Mouse (Mus musculus) stomach, embryonic 14.5 days (tissue): ENCODE measurements around the gene Tnfrsf12a. TPM values are rescaled to one million over a fixed set of nuclear protein-coding genes. Genes with fewer than 3 reads are reported as not detected.

Source experiments
- ATAC-seq: fragments of 200-750 bp; cut with Nextera tagmentation; 2 replicates; pipeline ENCODE4 v1.8.0; 2017; ENCODE audit warnings: low read depth, moderate TSS enrichment; ENCODE audit not compliant: insufficient number of reproducible peaks, insufficient read depth, low FRiP score
- H3K27ac ChIP-seq: fragments of 300-500 bp; sonication (generic); 2 replicates; pipeline ENCODE4 v1.5.1; 2014; ENCODE audit warnings: mild to moderate bottlenecking, low read length, moderate library complexity, mixed read lengths
- H3K27me3 ChIP-seq: fragments of 300-500 bp; sonication (generic); 2 replicates; pipeline ENCODE4 v1.6.1; 2014; ENCODE audit warnings: low read length, control low read depth, mixed read lengths; ENCODE audit not compliant: control insufficient read depth, insufficient read depth
- H3K36me3 ChIP-seq: fragments of 300-500 bp; sonication (generic); 2 replicates; pipeline ENCODE4 v1.6.1; 2014; ENCODE audit warnings: mild to moderate bottlenecking, control low read depth, low read length, moderate library complexity, mixed read lengths; ENCODE audit not compliant: control insufficient read depth, insufficient read depth
- H3K4me1 ChIP-seq: fragments of 300-500 bp; sonication (generic); 2 replicates; pipeline ENCODE4 v1.6.1; 2014; ENCODE audit warnings: low read length, control low read depth, mixed read lengths; ENCODE audit not compliant: control insufficient read depth, insufficient read depth
- H3K4me2 ChIP-seq: fragments of 300-500 bp; sonication (generic); replicated peaks from 2 replicates; pipeline ENCODE4 v1.6.1; 2014; ENCODE audit warnings: low read depth, low read length, control low read depth
- H3K4me3 ChIP-seq: fragments of 300-500 bp; sonication (generic); 2 replicates; pipeline ENCODE4 v1.5.1; 2014; ENCODE audit warnings: low read depth, low read length, control low read depth
- H3K9ac ChIP-seq: fragments of 300-500 bp; sonication (generic); replicated peaks from 2 replicates; pipeline ENCODE4 v1.6.1; 2014; ENCODE audit warnings: low read depth, mild to moderate bottlenecking, control low read depth, low read length, moderate library complexity, mixed read lengths
- H3K9me3 ChIP-seq: fragments of 300-500 bp; sonication (generic); 2 replicates; pipeline ENCODE4 v1.6.1; 2016; ENCODE audit warnings: low read depth, low read length, control low read depth; ENCODE audit not compliant: control insufficient read depth
- WGBS: fragments of 180-500 bp; shearing (Covaris S2); extraction: QIAGEN DNeasy Blood & Tissue Kit; methylation state at CpG from one replicate; pipeline ENCODE4 v1.1.7; 2014; 5-methylcytosine and 5-hydroxymethylcytosine counted together
- polyA plus RNA-seq: library from polyadenylated mRNA; unstranded; fragments of >200 nt; fragmentation: Nextera tagmentation; extraction: Ambion mirVana; gene quantifications from 2 replicates; pipeline ENCODE4 v1.2.1, GENCODE M21; 2014

The Tnfrsf12a gene
- polyA plus RNA-seq, 1 experiment from 2014 or later: 18.0 TPM

DNA sequence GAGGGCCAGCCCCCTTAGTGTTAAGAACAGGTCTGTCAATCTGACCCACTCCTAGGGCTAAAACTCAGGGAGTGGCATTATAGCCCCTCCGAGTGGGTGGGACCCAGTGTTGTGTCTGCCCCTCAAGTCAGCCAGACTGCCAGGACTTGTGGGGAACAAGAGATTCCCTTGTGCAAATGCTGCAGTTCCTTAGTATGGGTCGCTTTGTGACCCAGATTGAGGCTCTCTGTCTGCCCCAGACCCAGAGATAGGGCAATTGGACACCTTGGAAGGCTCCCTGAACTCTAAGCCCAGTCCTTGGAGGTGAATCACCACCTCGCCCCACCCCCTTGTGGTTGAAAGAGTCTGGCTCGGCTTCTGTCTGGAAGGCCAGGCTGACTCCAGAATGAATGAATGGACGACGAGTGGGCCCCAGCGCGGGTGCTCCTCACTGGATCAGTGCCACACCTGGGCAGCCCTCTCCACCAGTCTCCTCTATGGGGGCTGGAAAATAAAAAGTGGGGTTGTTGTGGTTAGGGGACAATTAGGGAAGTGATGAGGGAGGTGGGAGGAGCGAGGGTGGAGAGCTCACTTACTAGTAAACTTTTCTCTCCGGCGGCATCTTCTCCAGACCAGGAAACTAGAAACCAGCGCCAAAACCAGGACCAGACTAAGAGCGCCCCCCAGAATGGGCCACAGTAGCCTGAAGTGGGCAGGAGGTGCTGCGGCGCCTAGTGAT is 1.5 kb downstream of the Tnfrsf12a start:
- peak overlapping the region; percentile 89 for H3K4me2 ChIP-seq
- H3K27ac ChIP-seq: no peak overlapping the region
- peak overlapping the region; percentile 43 for H3K4me3 ChIP-seq
- 14% methylated on average over 14 of the region's 15 CpGs for WGBS
- H3K4me1 ChIP-seq: peaks cover 29% of the 10 kb centered on the region; the same call in 1 of the 2 replicates
- no peak for ATAC-seq
- 0 out of 2 replicates have a peak overlapping the region, but pooled peaks have one; percentile 2 for H3K9ac ChIP-seq
- no peaks in the 10 kb centered on the region for H3K9me3 ChIP-seq
- H3K36me3 ChIP-seq: no peaks in the 10 kb centered on the region
- H3K27me3 ChIP-seq: peaks cover 15% of the 10 kb centered on the region

DNA sequence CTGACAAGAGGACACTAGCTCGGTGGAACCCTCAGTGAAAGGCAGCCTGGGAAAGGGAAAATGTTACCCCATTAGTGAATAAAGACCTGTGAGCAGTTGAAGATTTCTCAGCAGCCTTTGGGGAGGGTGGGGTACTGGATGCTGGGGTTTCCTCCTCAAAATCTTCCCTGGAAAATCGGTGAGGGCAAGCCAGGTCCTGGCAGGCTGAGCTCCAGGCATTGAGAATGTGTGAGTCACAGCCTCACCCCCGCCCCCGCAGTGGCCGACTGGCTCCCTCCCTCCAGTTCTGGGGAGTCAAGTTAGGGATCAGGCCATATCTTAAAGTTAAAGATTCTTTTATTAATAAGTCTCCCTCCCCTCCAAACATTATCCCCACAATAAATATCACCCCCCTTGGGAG is 2.1 kb downstream of the Tnfrsf12a start:
- H3K4me1 ChIP-seq: peaks cover 29% of the 10 kb centered on the region; the same call in 1 of the 2 replicates
- no peaks in the 10 kb centered on the region for H3K9me3 ChIP-seq
- H3K27ac ChIP-seq: peak overlapping the region; percentile 35; the same call in 1 of the 2 replicates
- no peak overlapping the region for H3K9ac ChIP-seq
- ATAC-seq: no peak
- H3K36me3 ChIP-seq: peaks cover 2% of the 10 kb centered on the region; the same call in 1 of the 2 replicates
- WGBS: 32% methylated on average over 5 of the region's 5 CpGs
- peak overlapping the region; percentile 72 for H3K4me2 ChIP-seq
- H3K4me3 ChIP-seq: no peak overlapping the region; the same call in 1 of the 2 replicates
- peaks cover 13% of the 10 kb centered on the region for H3K27me3 ChIP-seq

DNA sequence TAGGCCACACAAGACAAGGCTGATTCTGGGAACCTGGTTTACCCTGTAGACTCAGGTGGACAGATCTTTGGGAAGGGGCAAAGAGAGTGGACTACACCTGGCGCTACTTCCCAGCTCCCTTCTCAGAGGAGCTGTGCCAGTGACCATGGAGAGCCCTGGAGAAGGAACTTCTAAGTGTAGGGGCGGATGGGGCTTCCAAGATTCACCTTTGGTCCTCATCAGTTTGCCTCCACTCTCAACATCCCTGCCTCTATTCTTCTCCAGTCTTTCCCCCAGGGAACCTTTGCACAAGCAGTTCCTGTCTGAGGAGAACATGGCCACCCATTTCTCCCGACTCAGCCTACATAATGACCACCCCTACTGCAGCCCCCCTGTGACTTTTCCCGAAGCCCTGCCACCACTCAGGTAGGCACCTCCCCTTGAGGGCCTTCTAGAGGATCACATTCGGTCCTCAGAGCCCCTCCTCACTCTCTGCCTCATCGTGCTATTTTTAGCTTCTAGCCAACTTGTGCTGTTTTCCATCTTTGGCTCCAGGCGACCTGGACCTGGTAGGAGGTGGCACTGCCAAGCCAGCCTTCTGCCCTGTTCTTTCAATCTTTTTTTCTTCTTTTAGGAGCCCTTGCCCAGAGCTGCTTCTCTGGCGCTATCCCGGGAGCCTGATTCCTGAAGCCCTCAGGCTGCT is 2.9 kb downstream of the Tnfrsf12a start:
- H3K9ac ChIP-seq: no peak overlapping the region; the same call in 1 of the 2 replicates
- H3K4me2 ChIP-seq: peak overlapping the region; percentile 72
- no peak for ATAC-seq
- H3K4me3 ChIP-seq: peak overlapping the region; percentile 54
- peak overlapping the region; percentile 35; the same call in 1 of the 2 replicates for H3K27ac ChIP-seq
- H3K9me3 ChIP-seq: no peaks in the 10 kb centered on the region
- peaks cover 9% of the 10 kb centered on the region; the same call in 1 of the 2 replicates for H3K36me3 ChIP-seq
- peaks cover 8% of the 10 kb centered on the region; the same call in 1 of the 2 replicates for H3K27me3 ChIP-seq
- H3K4me1 ChIP-seq: peaks cover 29% of the 10 kb centered on the region; the same call in 1 of the 2 replicates
- WGBS: 28% methylated on average over 9 of the region's 9 CpGs

DNA sequence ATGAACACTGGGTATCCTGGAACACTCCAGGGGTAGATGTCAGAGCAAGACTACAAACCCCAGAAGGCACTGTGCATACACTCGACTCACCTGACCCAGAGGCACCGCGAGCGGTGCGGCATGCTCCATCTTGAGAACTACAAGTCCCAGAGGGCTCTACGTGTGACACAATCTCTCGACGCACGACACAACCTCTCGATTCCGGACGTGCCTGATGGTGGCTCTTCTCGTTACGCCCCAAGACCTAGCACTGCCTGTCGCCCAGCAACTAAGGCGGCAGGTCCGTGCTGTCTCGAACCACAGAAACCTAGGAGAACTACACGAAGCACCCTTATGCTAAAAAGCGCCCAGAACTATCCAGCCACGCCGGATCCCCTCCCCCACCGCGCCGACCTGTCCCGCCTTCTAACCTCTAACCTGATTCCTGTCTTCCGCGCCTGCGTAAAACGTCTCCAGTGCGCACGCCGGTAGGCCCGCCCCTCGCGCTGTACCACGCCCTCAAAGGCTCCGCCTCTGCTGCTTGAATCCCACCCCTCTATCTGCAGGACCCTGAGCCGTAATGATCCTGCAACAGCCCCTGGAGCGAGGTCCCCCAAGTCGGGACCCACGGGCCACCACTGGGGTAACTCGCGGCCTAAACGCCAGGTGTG is 3.7 kb downstream of the Tnfrsf12a start, which contains the start of the genes Hcfc1r1 and Thoc6:
Hcfc1r1 (plus strand) TSS at position 173 of the 650 bp plus-strand sequence.
Thoc6 (minus strand) TSS at position 459 of the 650 bp plus-strand sequence.
- peak within 1 kb of the TSS; percentile 72 for H3K4me2 ChIP-seq
- 0% methylated on average over 45 of the region's 45 CpGs for WGBS
- peaks cover 17% of the 10 kb centered on the region for H3K36me3 ChIP-seq
- H3K9me3 ChIP-seq: no peaks in the 10 kb centered on the region
- peak within 1 kb of the TSS; percentile 68; the same call in 1 of the 2 replicates for H3K27ac ChIP-seq
- H3K9ac ChIP-seq: peak within 1 kb of the TSS; percentile 47; the same call in 1 of the 2 replicates
- peak; percentile 91 for ATAC-seq
- peak within 1 kb of the TSS; percentile 54 for H3K4me3 ChIP-seq
- H3K4me1 ChIP-seq: peaks cover 29% of the 10 kb centered on the region; the same call in 1 of the 2 replicates
- no peaks in the 10 kb centered on the region for H3K27me3 ChIP-seq

DNA sequence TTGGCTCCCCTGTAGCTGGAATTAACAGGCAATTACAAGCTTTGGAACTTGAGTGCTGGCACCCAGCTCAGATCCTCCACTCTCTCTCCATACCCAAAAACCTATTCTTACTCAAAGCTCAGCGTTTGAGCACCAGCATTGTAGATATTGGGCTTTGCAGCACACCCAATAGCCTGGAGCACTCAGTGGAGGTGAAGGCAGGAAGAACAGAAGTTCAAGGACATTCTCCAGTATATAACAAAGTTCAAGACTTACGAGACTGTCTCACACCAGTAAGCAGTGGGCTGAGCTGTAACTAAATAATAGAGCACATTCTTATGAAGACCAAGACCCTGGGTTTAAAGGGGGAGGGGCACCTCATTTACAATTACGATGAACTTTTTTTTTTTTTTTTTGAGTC is 4.5 kb downstream of the Tnfrsf12a start:
- peak overlapping the region; percentile 72 for H3K4me2 ChIP-seq
- H3K9me3 ChIP-seq: no peaks in the 10 kb centered on the region
- H3K4me3 ChIP-seq: peak overlapping the region; percentile 54; the same call in 1 of the 2 replicates
- no peak overlapping the region for H3K9ac ChIP-seq
- no peaks in the 10 kb centered on the region for H3K27me3 ChIP-seq
- peaks cover 29% of the 10 kb centered on the region; the same call in 1 of the 2 replicates for H3K4me1 ChIP-seq
- 63% methylated on average over 3 of the region's 3 CpGs for WGBS
- no peak for ATAC-seq
- H3K36me3 ChIP-seq: peaks cover 23% of the 10 kb centered on the region
- no peak overlapping the region for H3K27ac ChIP-seq

DNA sequence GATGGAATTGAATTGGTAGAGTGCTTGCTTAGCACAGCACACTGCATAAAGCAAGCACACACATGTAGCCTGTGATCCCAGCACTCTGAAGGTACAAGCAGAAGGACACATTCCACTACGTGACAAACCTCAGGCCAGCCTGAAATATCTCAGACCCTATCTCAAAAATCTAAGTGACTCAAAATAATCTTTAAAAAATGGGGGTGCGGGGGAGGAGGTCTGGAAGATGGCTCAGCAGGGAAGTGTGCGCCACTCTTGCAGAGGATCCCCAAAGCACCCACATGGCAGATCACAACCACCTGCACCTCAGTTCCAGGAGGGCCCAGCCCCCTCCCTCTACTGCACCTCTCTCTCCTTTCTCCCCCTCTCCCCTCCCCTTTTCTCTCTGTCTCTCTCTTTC is 5.7 kb downstream of the Tnfrsf12a start:
- no peaks in the 10 kb centered on the region for H3K9me3 ChIP-seq
- H3K4me2 ChIP-seq: no peak overlapping the region
- H3K4me3 ChIP-seq: no peak overlapping the region
- peaks cover 28% of the 10 kb centered on the region for H3K36me3 ChIP-seq
- H3K4me1 ChIP-seq: peaks cover 27% of the 10 kb centered on the region; the same call in 1 of the 2 replicates
- no peak overlapping the region for H3K9ac ChIP-seq
- no peak for ATAC-seq
- WGBS: 97% methylated on average over 3 of the region's 3 CpGs
- no peak overlapping the region for H3K27ac ChIP-seq
- no peaks in the 10 kb centered on the region for H3K27me3 ChIP-seq

DNA sequence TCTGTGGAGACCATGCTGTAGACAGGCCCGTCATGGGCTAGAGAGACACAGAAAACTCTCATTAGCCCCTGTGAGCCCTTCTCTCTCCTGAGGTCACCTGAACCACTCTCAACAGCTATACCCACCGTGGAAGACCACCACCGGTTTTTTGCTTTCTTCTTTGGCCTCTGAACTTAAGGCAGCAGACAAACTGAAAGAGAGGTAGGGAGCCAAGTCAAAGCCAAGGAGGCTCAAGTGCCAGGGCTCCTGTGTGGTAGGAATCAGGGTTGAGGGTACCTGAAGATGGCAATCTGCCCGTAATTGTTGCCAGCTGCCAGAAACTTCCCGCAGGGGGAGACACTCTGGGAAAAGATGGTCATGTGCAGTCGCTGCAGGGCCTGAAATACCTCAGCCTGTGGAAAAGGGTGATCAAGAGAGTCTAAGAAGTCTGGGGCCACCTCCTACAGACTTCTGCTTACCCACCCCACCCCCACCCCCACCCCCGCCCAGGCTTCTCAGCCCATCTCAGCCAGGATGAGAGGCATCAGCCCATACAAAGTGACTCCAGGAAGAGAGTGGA is 6.7 kb downstream of the Tnfrsf12a start:
- Histone ChIP-seq H3K4me3 (no peak overlapping the region), H3K27ac (no peak overlapping the region), H3K9me3 (no peaks in the 10 kb centered on the region), H3K27me3 (no peaks in the 10 kb centered on the region), H3K4me2 (no peak overlapping the region), H3K9ac (no peak overlapping the region), H3K4me1 (peaks cover 18% of the 10 kb centered on the region; the same call in 1 of the 2 replicates), H3K36me3 (peaks cover 29% of the 10 kb centered on the region)
- WGBS: 86% methylated on average over 7 of the region's 7 CpGs
- no peak for ATAC-seq

DNA sequence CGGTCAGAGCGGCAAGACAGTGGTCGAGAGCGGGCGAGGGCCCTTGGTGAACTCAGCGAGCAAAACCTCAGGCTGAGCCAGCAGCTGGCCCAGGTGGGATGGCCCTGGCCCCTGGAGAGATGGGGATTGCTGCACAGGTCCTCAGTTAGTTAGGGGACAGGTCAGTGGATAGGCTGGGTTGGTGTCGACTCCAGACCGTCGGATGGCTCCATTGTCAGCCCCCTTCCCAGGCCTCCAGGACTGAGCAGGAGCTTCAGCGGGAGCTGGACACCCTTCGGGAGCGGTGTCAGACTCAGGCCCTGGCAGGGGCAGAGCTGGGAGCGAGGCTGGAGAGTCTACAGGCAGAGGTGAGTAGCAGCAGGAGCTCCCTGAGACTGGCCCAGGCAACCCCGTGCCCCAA is 11.8 kb downstream of the Tnfrsf12a start:
- 84% methylated on average over 14 of the region's 14 CpGs for whole genome bisulfite sequencing
- H3K36me3 ChIP-seq: peaks cover 29% of the 10 kb centered on the region
- no peaks in the 10 kb centered on the region for H3K9me3 ChIP-seq
- no peak overlapping the region for H3K9ac ChIP-seq
- no peak overlapping the region for H3K27ac ChIP-seq
- H3K4me3 ChIP-seq: no peak overlapping the region
- peaks cover 9% of the 10 kb centered on the region for H3K27me3 ChIP-seq
- no peak for ATAC-seq
- H3K4me1 ChIP-seq: no peaks in the 10 kb centered on the region
- H3K4me2 ChIP-seq: no peak overlapping the region
